Mouse (Mus musculus): ENCODE data around the gene Apba1. TPM values are rescaled to one million over a fixed set of nuclear protein-coding genes. Genes with fewer than 3 reads are reported as not detected.

The Apba1 gene
- polyA plus RNA-seq, 1 experiment = 79.6 TPM

GRCm38 (mm10) chr19:23866045-23866444 is 107.4 kb downstream of the Apba1 start:
- DNase-seq (ENCODE audit: extremely low spot score in 1 of 2, low spot score in 1 of 2) = peak; percentile 46 to 63

- DNase-seq (ENCODE audit: extremely low spot score in 1 of 2, low spot score in 1 of 2) = no peak
Measured at GRCm38 (mm10) chr19:23867052-23867451, 108.4 kb downstream of the Apba1 start.

GRCm38 (mm10) chr19:23867589-23867988 is 108.9 kb downstream of the Apba1 start:
- peak; percentile 41 to 76 for DNase-seq (ENCODE audit: extremely low spot score in 1 of 2, low spot score in 1 of 2)

- DNase-seq (ENCODE audit: extremely low spot score in 1 of 2, low spot score in 1 of 2) = no peak
Measured at GRCm38 (mm10) chr19:23874502-23874901, 115.8 kb downstream of the Apba1 start.

GRCm38 (mm10) chr19:23875819-23876218 is 117.1 kb downstream of the Apba1 start:
- no peak for DNase-seq (ENCODE audit: extremely low spot score in 1 of 2, low spot score in 1 of 2)

- DNase-seq (ENCODE audit: extremely low spot score in 1 of 2, low spot score in 1 of 2) = peak in 1 of 2 experiments; percentile 57
Measured at GRCm38 (mm10) chr19:23879862-23880261, 121.2 kb downstream of the Apba1 start.

- no peak for DNase-seq (ENCODE audit: extremely low spot score in 1 of 2, low spot score in 1 of 2)
Measured at GRCm38 (mm10) chr19:23886169-23886568, 127.5 kb downstream of the Apba1 start.

- no peak for DNase-seq (ENCODE audit: extremely low spot score in 1 of 2, low spot score in 1 of 2)
Measured at GRCm38 (mm10) chr19:23891421-23891820, 132.7 kb downstream of the Apba1 start.

- no peak for DNase-seq (ENCODE audit: extremely low spot score in 1 of 2, low spot score in 1 of 2)
Measured at GRCm38 (mm10) chr19:23892633-23893032, 133.9 kb downstream of the Apba1 start.

- DNase-seq (ENCODE audit: extremely low spot score in 1 of 2, low spot score in 1 of 2) = peak; percentile 42 to 60
Measured at GRCm38 (mm10) chr19:23893093-23893889, 134.6 kb downstream of the Apba1 start.

GRCm38 (mm10) chr19:23893946-23894345 is 135.3 kb downstream of the Apba1 start:
- no peak for DNase-seq (ENCODE audit: extremely low spot score in 1 of 2, low spot score in 1 of 2)

- no peak for DNase-seq (ENCODE audit: extremely low spot score in 1 of 2, low spot score in 1 of 2)
Measured at GRCm38 (mm10) chr19:23894822-23895221, 136.1 kb downstream of the Apba1 start.

GRCm38 (mm10) chr19:23896915-23897314 is 138.2 kb downstream of the Apba1 start:
- DNase-seq (ENCODE audit: extremely low spot score in 1 of 2, low spot score in 1 of 2) = no peak

- no peak for DNase-seq (ENCODE audit: extremely low spot score in 1 of 2, low spot score in 1 of 2)
Measured at GRCm38 (mm10) chr19:23898501-23898900, 139.8 kb downstream of the Apba1 start.

- no peak for DNase-seq (ENCODE audit: extremely low spot score in 1 of 2, low spot score in 1 of 2)
Measured at GRCm38 (mm10) chr19:23901177-23901576, 142.5 kb downstream of the Apba1 start.

GRCm38 (mm10) chr19:23901768-23902167 is 143.1 kb downstream of the Apba1 start:
- DNase-seq (ENCODE audit: extremely low spot score in 1 of 2, low spot score in 1 of 2) = peak in 1 of 2 experiments; percentile 48

- DNase-seq (ENCODE audit: extremely low spot score in 1 of 2, low spot score in 1 of 2) = no peak
Measured at GRCm38 (mm10) chr19:23903066-23903465, 144.4 kb downstream of the Apba1 start.

- no peak for DNase-seq (ENCODE audit: extremely low spot score in 1 of 2, low spot score in 1 of 2)
Measured at GRCm38 (mm10) chr19:23904922-23905321, 146.2 kb downstream of the Apba1 start.

- no peak for DNase-seq (ENCODE audit: extremely low spot score in 1 of 2, low spot score in 1 of 2)
Measured at GRCm38 (mm10) chr19:23905772-23906171, 147.1 kb downstream of the Apba1 start.

GRCm38 (mm10) chr19:23910345-23910744 is 151.7 kb downstream of the Apba1 start:
- DNase-seq (ENCODE audit: extremely low spot score in 1 of 2, low spot score in 1 of 2) = no peak

- DNase-seq (ENCODE audit: extremely low spot score in 1 of 2, low spot score in 1 of 2) = no peak
Measured at GRCm38 (mm10) chr19:23919384-23920219, 160.9 kb downstream of the Apba1 start.

GRCm38 (mm10) chr19:23920220-23920544 is 161.5 kb downstream of the Apba1 start:
- peak in 1 of 2 experiments; percentile 48 for DNase-seq (ENCODE audit: extremely low spot score in 1 of 2, low spot score in 1 of 2)
